Mouse (Mus musculus): ENCODE measurements at regions not wholly inside any gene's neighbourhood (a gene's known extent, or its start where the extent isn't known, plus 50 kb on each side); places are given as distances from the start of the nearest gene placed in this dataset.
A peak's percentile ranks its signal among the peaks of the same experiment; 100 is the strongest.

- DNase-seq: no peak
These were observed 185.3 kb downstream of the Snx13 start for GRCm38 (mm10) chr12:35232322-35232673.

GRCm38 (mm10) chr12:35231414-35232321 lies 184.7 kb downstream of the Snx13 start:
- DNase-seq: no peak

- DNase-seq: peak in 1 of 2 experiments; percentile 32
These were observed 173.4 kb downstream of the Snx13 start for GRCm38 (mm10) chr12:35220429-35220828.

- DNase-seq: no peak
These were observed 173.0 kb downstream of the Snx13 start for GRCm38 (mm10) chr12:35220002-35220401.

- DNase-seq: no peak
These were observed 169.7 kb downstream of the Snx13 start for GRCm38 (mm10) chr12:35216725-35217124.

GRCm38 (mm10) chr12:35209399-35209798 lies 162.4 kb downstream of the Snx13 start:
- no peak for DNase-seq

- DNase-seq: no peak
These were observed 160.6 kb downstream of the Snx13 start for GRCm38 (mm10) chr12:35207605-35208004.

GRCm38 (mm10) chr12:35203398-35203797 lies 156.4 kb downstream of the Snx13 start:
- DNase-seq: no peak

GRCm38 (mm10) chr12:35200110-35200509 lies 153.1 kb downstream of the Snx13 start:
- no peak for DNase-seq

Measured in lung, adult 18-20 months (tissue).